Mouse (Mus musculus) layer of hippocampus, adult 18-20 months (tissue): Measurements from ENCODE around the gene Pkd2. TPM values are rescaled to one million over a fixed set of nuclear protein-coding genes. Genes with fewer than 3 reads are reported as not detected.

Experiments used
- DNase-seq, 2 experiments: peaks; one replicate each; pipeline ENCODE4 v3.0.0; 2022; ENCODE audit warnings: low spot score in 2 of 2
- total RNA-seq, 2 experiments: library from RNA; stranded (reverse); gene quantifications; 2 replicates each; pipeline ENCODE4 v1.2.3; 2021

Pkd2 gene
- total RNA-seq, 2 experiments from 2014 or later, result 32.7 to 34.5 TPM

DNA sequence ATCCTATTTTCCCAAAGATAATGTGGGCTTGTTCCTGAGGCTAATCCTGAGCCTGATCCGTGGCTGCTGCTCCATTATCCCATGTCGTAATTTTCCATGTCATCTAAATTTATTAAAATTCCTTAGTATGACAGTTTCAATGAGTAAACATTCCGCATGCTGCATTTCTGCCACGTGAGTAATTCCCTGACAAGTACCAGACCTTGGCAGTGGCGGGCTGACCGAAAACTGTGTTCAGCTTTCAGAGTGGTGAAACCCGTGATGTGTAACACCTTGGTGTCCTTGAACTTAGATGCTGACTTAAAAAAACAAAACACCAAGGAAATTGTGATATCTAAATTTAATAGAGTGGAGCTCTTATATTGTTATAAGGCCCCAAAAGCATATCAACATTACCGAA, 6.0 kb downstream of the Pkd2 start:
- no peak for DNase-seq

DNA sequence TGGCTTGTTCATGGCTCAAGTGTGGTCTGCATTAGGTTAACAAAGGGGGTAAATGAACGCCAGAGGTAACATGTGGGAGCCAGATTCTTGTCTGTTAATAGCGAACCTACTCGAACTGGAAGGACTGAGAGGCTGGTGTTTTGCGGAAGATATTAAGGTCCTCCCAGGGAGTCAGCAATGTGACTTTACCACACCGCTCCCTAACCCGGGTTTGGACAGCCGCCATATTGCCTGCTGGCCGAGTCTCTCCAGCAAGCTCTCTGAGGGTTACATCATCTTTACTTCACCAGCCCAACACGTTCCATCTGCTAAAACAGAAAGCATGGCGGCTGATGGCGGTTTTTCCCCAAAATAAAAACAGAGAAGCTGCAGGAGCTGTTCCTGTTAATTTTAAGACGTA, 6.5 kb downstream of the Pkd2 start:
- DNase-seq, result peak in 1 of 2 experiments; percentile 30

DNA sequence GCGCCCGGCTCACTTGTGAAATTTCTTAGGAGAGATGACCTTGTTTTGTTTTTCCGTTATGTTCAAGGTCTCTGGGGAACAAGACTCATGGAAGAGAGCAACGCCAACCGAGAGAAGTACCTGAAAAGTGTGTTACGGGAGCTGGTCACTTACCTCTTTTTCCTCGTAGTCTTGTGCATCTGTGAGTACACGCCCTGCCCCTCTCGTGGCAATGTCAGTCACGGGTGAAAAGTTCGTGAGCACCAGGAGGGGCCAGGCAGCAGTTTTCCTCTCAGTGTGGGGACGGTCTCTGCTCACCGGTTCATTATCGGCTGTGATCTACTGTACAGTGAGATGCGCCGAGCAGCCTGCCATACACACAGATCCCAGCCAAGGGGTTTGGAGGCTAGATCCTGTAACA, 7.6 kb downstream of the Pkd2 start:
- DNase-seq, result no peak

DNA sequence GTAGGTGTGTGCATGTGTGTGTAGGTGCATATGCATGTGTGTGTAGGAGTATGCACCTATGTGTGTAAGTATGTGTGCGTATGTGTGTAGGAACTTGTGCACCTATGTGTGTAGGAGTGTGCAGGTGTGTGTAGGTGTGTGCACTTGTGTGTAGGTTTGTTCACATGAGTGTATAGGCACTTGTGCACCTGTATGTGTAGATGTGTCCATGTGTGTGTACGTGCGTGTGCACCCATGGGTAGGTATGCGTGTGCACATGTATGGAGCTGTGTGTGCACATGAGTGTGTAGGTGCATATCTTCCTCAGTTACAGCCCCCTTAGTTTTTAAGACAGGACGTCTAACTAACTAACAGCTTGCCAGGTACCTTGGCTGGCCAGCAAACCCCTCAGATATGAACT, 9.3 kb downstream of the Pkd2 start:
- DNase-seq, result no peak

DNA sequence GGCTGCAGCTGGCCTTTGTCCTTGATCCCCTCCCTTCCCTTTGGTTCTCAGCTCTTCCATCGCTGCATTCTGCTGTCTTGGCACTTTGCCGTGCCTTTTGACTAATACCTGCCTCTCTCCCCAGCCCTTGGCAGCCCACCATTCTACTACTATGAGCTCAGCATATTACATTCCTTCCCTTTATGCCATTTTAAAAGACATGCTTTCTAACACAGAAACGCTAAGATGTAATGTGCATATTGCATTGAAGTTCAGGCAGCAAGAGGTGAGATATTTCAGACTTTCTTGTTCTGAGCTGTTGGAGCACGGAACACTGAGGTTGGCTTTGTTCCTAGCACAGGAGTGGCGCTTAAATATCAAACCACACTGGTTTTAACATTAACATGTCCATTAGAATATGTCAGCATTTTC, 11.7 kb downstream of the Pkd2 start:
- no peak for DNase-seq

DNA sequence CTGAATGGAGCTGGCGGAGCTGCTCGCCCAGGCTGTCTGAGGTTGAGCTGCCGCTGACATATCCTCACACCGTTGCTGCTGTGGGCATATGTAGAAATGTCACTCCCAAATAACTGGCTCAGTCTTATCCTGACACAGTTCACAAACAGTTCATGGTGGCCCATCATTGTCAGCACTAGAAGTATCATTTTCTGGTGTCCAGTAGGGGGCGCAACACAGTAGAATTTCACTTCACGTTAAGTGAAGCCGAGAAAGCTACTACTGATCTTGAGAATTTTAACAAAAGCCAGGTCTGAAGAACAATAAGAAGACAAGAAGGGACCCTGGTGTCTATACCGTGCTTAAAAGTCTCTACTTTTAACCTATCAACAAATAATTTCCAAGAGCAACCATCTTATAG, 13.1 kb downstream of the Pkd2 start:
- no peak for DNase-seq

DNA sequence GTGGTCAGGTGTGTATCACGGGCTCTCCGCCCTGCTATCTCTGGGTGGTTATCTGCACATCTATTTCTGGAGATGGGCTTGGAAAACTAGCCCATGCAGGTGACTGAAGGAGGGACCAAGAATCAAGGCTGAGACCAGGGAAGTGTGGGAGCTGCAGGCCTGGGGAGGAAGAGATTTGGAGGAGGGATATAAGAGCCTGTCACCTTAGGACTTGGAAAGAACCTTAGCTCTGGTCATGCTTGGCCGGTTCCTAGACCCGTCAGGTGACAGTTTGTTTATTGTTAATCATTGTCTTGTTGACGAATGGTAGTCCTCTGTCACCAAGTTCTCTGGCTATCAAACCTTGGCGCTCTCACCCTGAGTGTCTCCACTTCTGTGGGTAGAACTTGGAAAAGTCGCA, 21.1 kb downstream of the Pkd2 start:
- DNase-seq, result no peak

DNA sequence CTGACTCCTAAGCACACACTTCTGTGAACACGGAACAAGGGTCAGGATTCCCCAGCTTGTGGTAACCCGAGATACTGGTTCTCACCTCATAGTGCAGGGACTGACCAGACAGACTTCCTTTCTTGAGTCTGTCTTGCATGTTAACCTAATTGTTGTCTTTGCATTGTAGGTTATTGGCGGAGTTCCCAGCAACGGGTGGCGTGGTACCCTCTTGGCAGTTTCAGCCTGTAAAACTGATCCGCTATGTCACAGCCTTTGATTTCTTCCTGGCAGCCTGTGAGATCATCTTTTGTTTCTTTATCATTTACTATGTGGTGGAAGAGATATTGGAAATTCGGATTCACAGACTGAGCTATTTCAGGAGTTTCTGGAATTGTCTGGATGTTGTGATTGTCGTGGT, 23.6 kb downstream of the Pkd2 start:
- DNase-seq, result no peak

DNA sequence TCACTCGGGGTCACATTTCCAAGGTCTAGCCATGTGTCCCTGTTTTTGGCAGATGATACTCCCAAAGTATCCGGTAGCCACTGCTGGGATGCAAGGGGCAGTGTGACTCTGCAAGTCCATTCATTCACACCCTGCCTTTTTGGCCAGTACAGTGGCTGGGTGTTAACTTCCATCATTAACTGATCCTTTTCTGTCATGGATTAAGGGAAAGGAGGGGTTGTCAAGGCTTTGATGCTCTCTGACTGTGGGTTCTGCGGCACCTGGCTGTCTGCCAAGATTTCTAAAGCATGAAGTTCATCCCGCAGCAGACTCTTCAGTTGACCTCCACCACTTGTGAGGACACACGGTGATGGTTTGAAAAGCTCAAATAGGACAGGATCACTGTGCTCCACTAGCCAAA, 32.3 kb downstream of the Pkd2 start:
- no peak for DNase-seq

DNA sequence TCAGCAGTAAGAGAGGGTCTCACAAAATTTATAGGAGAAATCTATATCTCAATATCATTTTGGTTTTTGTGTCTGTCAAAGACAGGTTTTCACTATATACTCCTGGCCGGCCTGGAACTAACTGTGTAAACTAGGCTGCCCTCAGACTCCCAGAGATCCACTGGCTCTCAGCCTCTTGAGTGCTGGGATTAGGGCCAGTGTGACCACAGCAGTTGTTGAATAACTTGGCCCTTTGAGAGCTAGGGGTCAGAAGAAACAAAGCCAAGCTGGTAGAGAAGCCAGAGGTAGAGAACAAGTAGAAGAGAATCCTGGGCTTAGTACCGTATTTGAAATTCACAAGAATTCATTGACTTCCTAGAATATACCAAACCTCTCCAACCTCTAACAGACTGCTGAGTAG, 45.6 kb downstream of the Pkd2 start:
- DNase-seq, result no peak

DNA sequence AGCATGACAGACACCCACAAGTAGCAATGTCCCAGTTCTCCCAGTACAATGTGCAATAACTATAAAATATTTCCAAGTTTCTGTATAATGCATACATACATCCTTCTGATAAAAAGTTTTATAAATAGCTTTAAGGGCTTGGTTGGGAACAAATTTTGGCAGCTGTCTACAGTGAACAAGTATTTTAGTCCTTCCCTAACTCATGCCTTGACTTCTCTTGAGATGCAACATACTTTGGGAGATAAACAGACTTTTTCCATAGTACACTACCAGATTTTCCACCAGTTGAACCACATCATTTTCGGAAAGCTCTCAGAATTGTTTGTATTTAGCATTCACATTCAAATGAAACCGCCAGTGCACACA, 48.6 kb downstream of the Pkd2 start:
- DNase-seq, result no peak

DNA sequence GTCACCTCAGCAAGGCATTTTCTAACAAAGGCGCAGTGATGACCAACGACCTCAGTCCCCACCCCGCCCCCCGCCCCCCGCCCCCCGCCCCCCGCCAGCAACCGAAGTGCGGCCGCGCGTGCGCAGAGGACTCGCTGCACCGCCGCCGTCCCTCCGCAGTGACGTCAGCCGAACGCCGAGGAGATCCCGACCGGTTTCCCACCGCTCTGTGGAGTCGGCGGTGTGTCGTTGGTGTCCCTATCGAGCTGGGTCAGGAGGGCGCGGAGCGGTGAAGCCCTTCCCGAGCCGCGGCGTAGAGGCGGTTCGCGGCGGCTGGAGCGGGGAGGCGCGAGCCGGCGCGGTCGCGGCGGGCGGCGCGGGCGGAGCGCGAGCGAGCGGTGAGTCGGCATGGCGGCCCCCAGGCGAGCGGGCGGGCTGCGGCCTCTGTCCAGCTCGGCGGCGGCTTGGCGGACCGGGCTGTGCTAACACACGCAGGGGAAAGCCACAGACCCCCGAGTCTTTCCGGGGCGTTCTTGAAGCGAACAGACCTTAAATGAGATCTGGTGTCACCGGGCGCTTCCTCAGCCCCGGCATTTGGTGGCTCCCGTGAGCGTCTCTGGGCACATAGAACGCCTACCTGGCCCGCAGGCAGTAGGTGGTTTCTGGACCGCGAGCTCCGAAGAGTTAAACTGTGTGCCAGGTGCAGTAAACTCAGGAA, 49.1 kb downstream of the Pkd2 start, which contains the start of gene BC005561:
BC005561 (plus strand) TSS at position 158 of the 697 bp plus-strand sequence.
- peak; percentile 74 to 88 for DNase-seq

DNA sequence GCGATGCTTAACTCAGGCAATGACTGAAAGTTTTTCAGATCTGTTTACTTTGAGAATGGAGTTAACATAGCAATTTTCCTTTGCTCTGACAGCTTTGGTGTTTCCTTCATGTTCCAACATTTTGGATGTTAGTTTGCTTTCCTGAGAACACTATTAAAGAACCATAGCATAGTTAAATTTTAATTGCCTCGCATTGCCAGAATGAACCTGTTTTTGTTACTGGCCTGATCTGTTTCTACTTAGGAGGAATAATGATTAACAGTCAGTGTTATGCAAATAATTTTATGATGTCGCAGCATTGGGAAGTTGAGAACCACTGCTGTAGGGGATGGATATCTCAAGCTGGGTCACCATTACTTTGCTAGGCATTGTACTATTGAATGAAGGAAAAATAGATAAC, 52.0 kb downstream of the Pkd2 start:
- DNase-seq, result no peak

DNA sequence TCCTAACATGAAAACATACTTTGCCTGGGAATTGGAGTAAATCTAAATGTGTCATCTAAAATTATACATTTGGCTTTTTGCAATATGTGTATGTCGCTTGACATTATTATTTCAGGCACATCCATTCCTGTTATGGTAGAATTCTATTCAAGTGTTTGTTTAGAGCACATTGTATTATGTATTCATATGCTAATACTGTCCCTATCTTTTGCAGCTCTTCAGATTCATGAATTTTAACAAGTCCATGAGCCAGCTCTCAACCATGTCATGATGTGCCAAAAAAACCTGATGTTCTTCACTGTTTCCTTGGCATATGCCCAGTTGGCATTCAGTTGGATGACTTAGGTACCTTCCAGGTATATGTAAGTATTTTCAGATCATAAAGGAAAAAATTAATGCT, 79.4 kb downstream of the Pkd2 start:
- DNase-seq, result peak in 1 of 2 experiments; percentile 20

DNA sequence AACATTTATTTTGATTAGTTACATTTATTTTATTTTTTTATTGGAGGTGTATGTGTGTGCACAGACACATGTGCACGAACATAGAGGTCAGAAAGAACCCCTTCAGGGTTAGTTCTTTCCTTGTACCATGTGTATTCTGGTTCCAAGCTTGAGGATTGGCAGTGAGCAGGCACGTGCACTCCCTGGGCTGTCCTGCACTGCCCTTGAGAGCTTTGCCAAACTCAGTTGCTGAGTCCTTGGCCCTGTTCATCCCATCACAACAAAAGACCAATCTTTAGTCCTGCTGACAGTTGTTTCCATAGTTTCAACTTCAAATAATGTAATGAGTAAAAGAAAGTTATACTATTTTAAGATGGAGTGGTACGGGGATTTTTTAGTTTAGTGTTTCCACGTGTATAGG, 80.1 kb downstream of the Pkd2 start:
- no peak for DNase-seq

Other genes starting within 250 kb of the Pkd2 start
- gene Ibsp, start 160.3 kb upstream of the Pkd2 start, total RNA-seq, result under 1 TPM; 0.25 TPM
- not detected for gene Mepe, start 134.1 kb upstream of the Pkd2 start, total RNA-seq
- gene Spp1, start 24.3 kb upstream of the Pkd2 start, total RNA-seq, result 1 to 10 TPM; 4.7 to 5.6 TPM
- gene BC005561, start 48.9 kb downstream of the Pkd2 start, total RNA-seq, result 10 to 100 TPM; 11.1 to 11.3 TPM